ENCODE assay signal across 29 mouse cellular contexts in genomic region chr10:45260477-45260876, GRCm38 (mm10).
DNase-seq lines count a peak whose midpoint lies in the region; ATAC-seq lines count a peak whose summit lies in the region.
"Had no signal": no experiment of that assay in that cellular context is flagged by ENCODE, and none has a peak within 500 bp of the region (broad histone marks: within the 10 kb centered on the region; RNA-seq: fewer than 3 reads in every experiment).

No protein-coding gene starts in this region.

- DNase-seq in 416B (ENCODE audit: low read depth) = peak; percentile 30
- DNase-seq in spleen, postnatal 14 days (ENCODE audit: low spot score in 2 of 2) = no peak
- DNase-seq in adrenal gland, postnatal 25 days = no peak
- DNase-seq: adrenal gland, adult 8-10 months; adrenal gland, postnatal 36 days; cerebellum, adult 18-20 months; cerebellum, adult 9-10 months; cerebellum, postnatal 14 days; embryo, embryonic 11 days; gastrocnemius, postnatal 10 days; gastrocnemius, postnatal 36 days; heart, adult 11 months; heart, postnatal 14 days; heart, postnatal 4 days had no signal

- H3K36me3 ChIP-seq in megakaryocyte, embryonic 14.5 days (replicated peaks; ENCODE audit: low read length) = peaks cover 2% of the 10 kb centered on the region
- H3K36me3 ChIP-seq: embryonic facial prominence, embryonic 10.5 days; embryonic facial prominence, embryonic 13.5 days; forebrain, embryonic 12.5 days; forebrain, embryonic 15.5 days; hindbrain, embryonic 12.5 days; hindbrain, embryonic 15.5 days had no signal

- no peak for ATAC-seq in megakaryocyte, adult 5-6 weeks (ENCODE audit: poor library complexity, severe bottlenecking)
- peak; percentile 85 for ATAC-seq in common myeloid progenitor, adult 5-6 weeks (replicated peaks; ENCODE audit: low read depth, poor library complexity, severe bottlenecking)
- ATAC-seq in megakaryocyte progenitor cell, adult 5-6 weeks (replicated peaks; ENCODE audit: poor library complexity) = peak; percentile 44
- ATAC-seq: activated CD4-positive, CD25-positive, alpha-beta regulatory T cell, adult 4 months; CD4-positive, CD25-positive, alpha-beta regulatory T cell, adult 4 months; forebrain, embryonic 15.5 days had no signal

- peak overlapping the region; percentile 64 for H3K4me3 ChIP-seq in megakaryocyte, embryonic 14.5 days (replicated peaks)
- H3K4me3 ChIP-seq: embryonic facial prominence, embryonic 10.5 days; embryonic facial prominence, embryonic 13.5 days; erythroblast, embryonic 14.5 days; forebrain, embryonic 12.5 days; forebrain, embryonic 15.5 days; heart, embryonic 12.5 days; heart, embryonic 15.5 days; hindbrain, embryonic 12.5 days; hindbrain, embryonic 15.5 days had no signal

- H3K27me3 ChIP-seq in megakaryocyte, embryonic 14.5 days (replicated peaks) = no peaks in the 10 kb centered on the region
- H3K27me3 ChIP-seq: embryonic facial prominence, embryonic 13.5 days; forebrain, embryonic 12.5 days; forebrain, embryonic 15.5 days; heart, embryonic 12.5 days; heart, embryonic 15.5 days; hindbrain, embryonic 12.5 days; hindbrain, embryonic 15.5 days had no signal

- peaks cover 42% of the 10 kb centered on the region for H3K4me1 ChIP-seq in megakaryocyte, embryonic 14.5 days
- H3K4me1 ChIP-seq: embryonic facial prominence, embryonic 10.5 days; embryonic facial prominence, embryonic 13.5 days; forebrain, embryonic 12.5 days; forebrain, embryonic 15.5 days; heart, embryonic 12.5 days; heart, embryonic 15.5 days; hindbrain, embryonic 12.5 days; hindbrain, embryonic 15.5 days had no signal

- H3K9me3 ChIP-seq in megakaryocyte, embryonic 14.5 days = peaks cover 12% of the 10 kb centered on the region
- H3K9me3 ChIP-seq: forebrain, embryonic 15.5 days; heart, embryonic 15.5 days; hindbrain, embryonic 15.5 days had no signal
